Mouse (Mus musculus) MEL (cell line): Measurements from ENCODE around the gene Slc22a1.

Experiments used
- BHLHE40 ChIP-seq: IDR thresholded peaks from 2 replicates; pipeline ENCODE4 v1.6.1; 2012; ENCODE audit warnings: low read depth, mild to moderate bottlenecking, inconsistent platforms, low read length, improper control_type of control experiment, borderline replicate concordance
- E2F4 ChIP-seq: IDR thresholded peaks from 2 replicates; pipeline ENCODE4 v1.6.1; 2011; ENCODE audit warnings: low read depth, low read length, improper control_type of control experiment, borderline replicate concordance
- MEF2A ChIP-seq: IDR thresholded peaks from 2 replicates; pipeline ENCODE4 v1.6.1; 2014; ENCODE audit warnings: low read depth, mild to moderate bottlenecking, inconsistent platforms, low read length, improper control_type of control experiment; ENCODE audit not compliant: poor library complexity, insufficient replicate concordance, severe bottlenecking; ENCODE audit errors: extremely low read depth
- POLR2A ChIP-seq, 2 experiments: IDR thresholded peaks; 2 replicates each; pipeline ENCODE4 v1.6.1; 2011 to 2012; ENCODE audit warnings: low read length in 2 of 2, mild to moderate bottlenecking in 2 of 2, control low read depth in 1 of 2, improper control_type of control experiment in 1 of 2, low read depth in 1 of 2, moderate library complexity in 1 of 2; ENCODE audit not compliant: control insufficient read depth in 1 of 2, insufficient read depth in 1 of 2, poor library complexity in 1 of 2
- ZMIZ1 ChIP-seq: IDR thresholded peaks from 2 replicates; pipeline ENCODE4 v1.6.1; 2012; ENCODE audit warnings: low read depth, mild to moderate bottlenecking, inconsistent platforms, low read length, improper control_type of control experiment, moderate library complexity

- TF ChIP-seq POLR2A (IDR thresholded peaks at IDR 0.05; ENCODE audit: control insufficient read depth in 1 of 2, insufficient read depth in 1 of 2, low read depth in 1 of 2, low read length in 2 of 2, poor library complexity in 1 of 2) (no peak), ZMIZ1 (no peak), BHLHE40 (no peak), MEF2A (no peak), E2F4 (no peak)
These were observed 9.4 kb upstream of the Slc22a1 start for GRCm38 (mm10) chr17:12684928-12685624.
